Mouse (Mus musculus) skeletal muscle tissue, postnatal 0 days (tissue): ENCODE measurements around the gene Tnks2. TPM values are rescaled to one million over a fixed set of nuclear protein-coding genes. Genes with fewer than 3 reads are reported as not detected.

Source experiments
- polyA plus RNA-seq: library from polyadenylated mRNA; unstranded; fragments of >200 nt; fragmentation: Nextera tagmentation; extraction: Ambion mirVana; gene quantifications from 2 replicates; pipeline ENCODE4 v1.2.1, GENCODE M21; 2015

The Tnks2 gene
- polyA plus RNA-seq = 27.4 and 35.6 TPM in 2 replicates

GRCm38 (mm10) chr19:36833788-36834531 lies at the start of gene Tnks2:
Gene Tnks2 (plus strand): TSS chr19:36834232.

DNA sequence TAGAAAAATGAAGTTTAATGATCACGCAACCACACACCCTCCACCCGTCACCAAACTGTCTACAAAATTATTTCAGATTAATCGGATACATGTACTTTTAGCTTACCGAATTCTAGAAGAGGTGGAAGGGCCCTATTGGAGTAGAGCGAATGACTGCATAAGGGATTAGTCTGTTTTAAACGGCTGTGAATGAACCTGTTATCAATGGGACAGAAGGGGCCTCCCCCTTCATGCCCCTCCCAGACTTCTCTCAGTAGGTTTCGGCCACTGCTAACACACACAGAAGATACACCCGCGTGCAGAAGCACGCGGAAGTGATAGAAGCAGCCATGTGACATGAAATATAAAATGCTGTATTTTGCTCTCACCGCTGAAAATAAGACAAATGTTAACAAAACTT lies 85.4 kb downstream of the Tnks2 start, which contains the start of gene Fgfbp3:
Gene Fgfbp3, minus strand, starts transcription at position 150 of the 400 bp plus-strand sequence.

GRCm38 (mm10) chr19:36925671-36926552 lies 91.9 kb downstream of the Tnks2 start, which contains the start of gene Btaf1:
Gene Btaf1 (plus strand): TSS chr19:36926079.

Other genes starting within 250 kb of the Tnks2 start
- 39.3 and 41.7 TPM in 2 replicates for gene Ppp1r3c, start 97.6 kb upstream of the Tnks2 start, polyA plus RNA-seq
- 2.7 and 3.1 TPM in 2 replicates for gene Fgfbp3, start 85.4 kb downstream of the Tnks2 start, polyA plus RNA-seq
- 2.3 and 2.4 TPM in 2 replicates for gene Btaf1, start 91.8 kb downstream of the Tnks2 start, polyA plus RNA-seq